Mouse (Mus musculus) natural killer cell, adult 2 months (primary cell): ENCODE results near the gene Prdx1.
"Not testable (repeated sequence)": the region's sequence is repeated elsewhere in the genome, so short reads cannot be mapped to it uniquely, and the experiment has no call there.

Source experiments
- DNase-seq, 2 experiments: peaks; one replicate each; pipeline ENCODE4 v3.0.0; 2022; ENCODE audit warnings: low spot score in 2 of 2

Prdx1 gene

GRCm38 (mm10) chr4:116685402-116686061 lies at the start of gene Prdx1:
Prdx1 (plus strand) TSS chr4:116685544.
- peak; percentile 97 for DNase-seq

- DNase-seq, result no peak
These were observed 46.5 kb upstream of the Prdx1 start for GRCm38 (mm10) chr4:116638821-116639220.

- DNase-seq, result no peak
These were observed 43.3 kb upstream of the Prdx1 start for GRCm38 (mm10) chr4:116642071-116642470.

GRCm38 (mm10) chr4:116644326-116644725 lies 41.0 kb upstream of the Prdx1 start:
- peak in 1 of 2 experiments; percentile 11 for DNase-seq

- DNase-seq, result no peak
These were observed 39.7 kb upstream of the Prdx1 start for GRCm38 (mm10) chr4:116645624-116646023.

GRCm38 (mm10) chr4:116649411-116649810 lies 35.9 kb upstream of the Prdx1 start:
- no peak for DNase-seq

GRCm38 (mm10) chr4:116650365-116650764 lies 35.0 kb upstream of the Prdx1 start:
- DNase-seq, result no peak

- peak; percentile 85 to 88 for DNase-seq
These were observed 34.2 kb upstream of the Prdx1 start, which contains the start of gene Akr1a1 for GRCm38 (mm10) chr4:116650924-116651796. Akr1a1 (minus strand) TSS chr4:116651680.

GRCm38 (mm10) chr4:116651797-116652135 lies 33.6 kb upstream of the Prdx1 start:
- DNase-seq, result no peak

GRCm38 (mm10) chr4:116653228-116653627 lies 32.1 kb upstream of the Prdx1 start:
- DNase-seq, result no peak

GRCm38 (mm10) chr4:116655100-116655499 lies 30.2 kb upstream of the Prdx1 start:
- DNase-seq, result no peak

- DNase-seq, result no peak
These were observed 29.7 kb upstream of the Prdx1 start for GRCm38 (mm10) chr4:116655658-116656057.

GRCm38 (mm10) chr4:116657971-116658370 lies 27.4 kb upstream of the Prdx1 start:
- no peak for DNase-seq

GRCm38 (mm10) chr4:116659474-116659873 lies 25.9 kb upstream of the Prdx1 start:
- no peak for DNase-seq

GRCm38 (mm10) chr4:116659916-116660315 lies 25.4 kb upstream of the Prdx1 start:
- not testable (repeated sequence) for DNase-seq

- no peak for DNase-seq
These were observed 24.5 kb upstream of the Prdx1 start for GRCm38 (mm10) chr4:116660829-116661228.

- DNase-seq, result no peak
These were observed 23.3 kb upstream of the Prdx1 start for GRCm38 (mm10) chr4:116661998-116662397.

GRCm38 (mm10) chr4:116666625-116667024 lies 18.7 kb upstream of the Prdx1 start:
- no peak for DNase-seq

- peak in 1 of 2 experiments; percentile 14 for DNase-seq
These were observed 17.2 kb upstream of the Prdx1 start for GRCm38 (mm10) chr4:116668145-116668544.

- no peak for DNase-seq
These were observed 16.1 kb upstream of the Prdx1 start for GRCm38 (mm10) chr4:116669291-116669690.

- DNase-seq, result no peak
These were observed 12.6 kb upstream of the Prdx1 start for GRCm38 (mm10) chr4:116672785-116673184.

- not testable (repeated sequence) for DNase-seq
These were observed 10.6 kb upstream of the Prdx1 start for GRCm38 (mm10) chr4:116674761-116675160.

- DNase-seq, result no peak
These were observed 9.3 kb upstream of the Prdx1 start for GRCm38 (mm10) chr4:116676027-116676426.
